In genomic region chr4:41631390-41631789, GRCm38 (mm10) we compare ENCODE assay signal across 7 mouse cellular contexts. TPM values are rescaled to one million over a fixed set of nuclear protein-coding genes. Genes with fewer than 3 reads are reported as not detected.
DNase-seq lines count a peak whose midpoint lies in the region; ATAC-seq lines count a peak whose summit lies in the region.

No protein-coding gene starts in this region.

- H3K27me3 ChIP-seq in embryonic facial prominence, embryonic 15.5 days: peaks cover 3% of the 10 kb centered on the region; the same call in 1 of the 2 replicates
- no peaks in the 10 kb centered on the region for H3K27me3 ChIP-seq in hindbrain, embryonic 12.5 days
- H3K27me3 ChIP-seq in limb, embryonic 12.5 days: peaks cover 68% of the 10 kb centered on the region
- no peaks in the 10 kb centered on the region for H3K27me3 ChIP-seq in neural tube, embryonic 12.5 days (replicated peaks)

- no peak overlapping the region for H3K4me3 ChIP-seq in embryonic facial prominence, embryonic 15.5 days (replicated peaks)
- no peak overlapping the region for H3K4me3 ChIP-seq in hindbrain, embryonic 12.5 days
- H3K4me3 ChIP-seq in limb, embryonic 12.5 days (replicated peaks): 0 out of 2 replicates have a peak overlapping the region, but pooled peaks have one; percentile 4
- H3K4me3 ChIP-seq in neural tube, embryonic 12.5 days: no peak overlapping the region

- peak overlapping the region; percentile 58; the same call in 1 of the 2 replicates for H3K27ac ChIP-seq in embryonic facial prominence, embryonic 15.5 days (replicated peaks)
- H3K27ac ChIP-seq in hindbrain, embryonic 12.5 days: peak overlapping the region; percentile 81
- no peak overlapping the region for H3K27ac ChIP-seq in limb, embryonic 12.5 days
- no peak overlapping the region for H3K27ac ChIP-seq in neural tube, embryonic 12.5 days

- H3K4me2 ChIP-seq in embryonic facial prominence, embryonic 15.5 days (replicated peaks): peak overlapping the region; percentile 28
- peak overlapping the region; percentile 35 for H3K4me2 ChIP-seq in hindbrain, embryonic 12.5 days (replicated peaks)
- H3K4me2 ChIP-seq in limb, embryonic 12.5 days: peak overlapping the region; percentile 31
- peak overlapping the region; percentile 45 for H3K4me2 ChIP-seq in neural tube, embryonic 12.5 days (replicated peaks)

- peak; percentile 72 for DNase-seq in urinary bladder, postnatal 14 days (ENCODE audit: low spot score)
- no peak for DNase-seq in urinary bladder, postnatal 25 days (ENCODE audit: low spot score)
- DNase-seq in ovary, adult 18-20 months (ENCODE audit: low spot score): no peak

- no peak overlapping the region for H3K9ac ChIP-seq in embryonic facial prominence, embryonic 15.5 days
- H3K9ac ChIP-seq in hindbrain, embryonic 12.5 days: peak overlapping the region; percentile 39
- H3K9ac ChIP-seq in limb, embryonic 12.5 days (replicated peaks): no peak overlapping the region
- peak overlapping the region; percentile 42; the same call in 1 of the 2 replicates for H3K9ac ChIP-seq in neural tube, embryonic 12.5 days

- peak; percentile 49; the same call in 1 of the 2 replicates for ATAC-seq in embryonic facial prominence, embryonic 15.5 days (ENCODE audit: insufficient number of reproducible peaks, low FRiP score, low TSS enrichment, low read depth)
- peak; percentile 63 for ATAC-seq in hindbrain, embryonic 12.5 days (ENCODE audit: low FRiP score)
- no peak for ATAC-seq in limb, embryonic 12.5 days (ENCODE audit: insufficient number of reproducible peaks, insufficient read depth, low FRiP score, low TSS enrichment, low read depth)
- peak; percentile 26; the same call in 1 of the 2 replicates for ATAC-seq in neural tube, embryonic 12.5 days (ENCODE audit: low FRiP score, low read depth)

- no peaks in the 10 kb centered on the region for H3K36me3 ChIP-seq in embryonic facial prominence, embryonic 15.5 days
- no peaks in the 10 kb centered on the region for H3K36me3 ChIP-seq in hindbrain, embryonic 12.5 days
- no peaks in the 10 kb centered on the region for H3K36me3 ChIP-seq in limb, embryonic 12.5 days
- H3K36me3 ChIP-seq in neural tube, embryonic 12.5 days: no peaks in the 10 kb centered on the region

- H3K9me3 ChIP-seq in embryonic facial prominence, embryonic 15.5 days (replicated peaks): no peaks in the 10 kb centered on the region
- no peaks in the 10 kb centered on the region for H3K9me3 ChIP-seq in hindbrain, embryonic 12.5 days (replicated peaks)
- H3K9me3 ChIP-seq in limb, embryonic 12.5 days: no peaks in the 10 kb centered on the region
- H3K9me3 ChIP-seq in neural tube, embryonic 12.5 days: no peaks in the 10 kb centered on the region

- peaks cover 82% of the 10 kb centered on the region for H3K4me1 ChIP-seq in embryonic facial prominence, embryonic 15.5 days
- peaks cover 71% of the 10 kb centered on the region for H3K4me1 ChIP-seq in hindbrain, embryonic 12.5 days
- peaks cover 74% of the 10 kb centered on the region for H3K4me1 ChIP-seq in limb, embryonic 12.5 days (replicated peaks)
- peaks cover 71% of the 10 kb centered on the region for H3K4me1 ChIP-seq in neural tube, embryonic 12.5 days

- whole genome bisulfite sequencing in embryonic facial prominence, embryonic 15.5 days: 3% methylated on average over 11 of the region's 11 CpGs
- under 1% methylated on average over 11 of the region's 11 CpGs for WGBS in hindbrain, embryonic 12.5 days
- 3% methylated on average over 11 of the region's 11 CpGs for WGBS in limb, embryonic 12.5 days
- 2% methylated on average over 11 of the region's 11 CpGs for WGBS in neural tube, embryonic 12.5 days

RNA-seq across cellular contexts. Expression of gene Enho, which starts 8.7 kb away (rescaled TPM):
- 23.8 and 27.3 TPM in 2 replicates for polyA plus RNA-seq in embryonic facial prominence, embryonic 15.5 days (2015; fragmentation: Nextera tagmentation; extraction: Ambion mirVana)
- polyA plus RNA-seq in hindbrain, embryonic 12.5 days (2016; fragmentation: Nextera tagmentation; extraction: Ambion mirVana): 73.6 and 78.6 TPM in 2 replicates
- polyA plus RNA-seq in limb, embryonic 12.5 days (2016; fragmentation: Nextera tagmentation; extraction: Ambion mirVana): 21.9 and 22.2 TPM in 2 replicates
- 73.6 and 74.1 TPM in 2 replicates for polyA plus RNA-seq in neural tube, embryonic 12.5 days (2016; fragmentation: Nextera tagmentation; extraction: Ambion mirVana)

Comparison
In these comparisons a context has a peak if more than half of its experiments do, and no peak if none do; other contexts are left out.
1. H3K27ac ChIP-seq: peak in embryonic facial prominence, embryonic 15.5 days (single experiment) and hindbrain, embryonic 12.5 days (single experiment); none in limb, embryonic 12.5 days (single experiment) and neural tube, embryonic 12.5 days (single experiment).
2. H3K9ac ChIP-seq: peak in hindbrain, embryonic 12.5 days (single experiment) and neural tube, embryonic 12.5 days (single experiment); none in embryonic facial prominence, embryonic 15.5 days (single experiment) and limb, embryonic 12.5 days (single experiment).
3. Peak in every context shown above with its lines, with median percentiles within 50 percentile points of each other: H3K4me2 ChIP-seq.